Mouse (Mus musculus) neural tube, embryonic 13.5 days (tissue): ENCODE measurements at regions not wholly inside any gene's neighbourhood (a gene's known extent, or its start where the extent isn't known, plus 50 kb on each side); places are given as distances from the start of the nearest gene placed in this dataset.

Experiments
- ATAC-seq: fragments of 200-750 bp; cut with Nextera tagmentation; 2 replicates; pipeline ENCODE4 v1.8.0; 2017; ENCODE audit warnings: low read depth, mild to moderate bottlenecking, moderate TSS enrichment, moderate library complexity
- H3K27ac ChIP-seq: fragments of 300-500 bp; sonication (generic); replicated peaks from 2 replicates; pipeline ENCODE4 v1.5.1; 2015; ENCODE audit warnings: moderate library complexity, mild to moderate bottlenecking, inconsistent platforms
- H3K27me3 ChIP-seq: fragments of 300-500 bp; sonication (generic); 2 replicates; pipeline ENCODE4 v1.6.1; 2015; ENCODE audit warnings: mild to moderate bottlenecking, inconsistent platforms
- H3K36me3 ChIP-seq: fragments of 300-500 bp; sonication (generic); 2 replicates; pipeline ENCODE4 v1.6.1; 2015; ENCODE audit warnings: mild to moderate bottlenecking, inconsistent platforms
- H3K4me1 ChIP-seq: fragments of 300-500 bp; sonication (generic); replicated peaks from 2 replicates; pipeline ENCODE4 v1.6.1; 2015; ENCODE audit warnings: inconsistent platforms
- H3K4me2 ChIP-seq: fragments of 300-500 bp; sonication (generic); 2 replicates; pipeline ENCODE4 v1.6.1; 2015; ENCODE audit warnings: inconsistent platforms, mild to moderate bottlenecking, moderate library complexity
- H3K4me3 ChIP-seq: fragments of 300-500 bp; sonication (generic); 2 replicates; pipeline ENCODE4 v1.5.1; 2015; ENCODE audit warnings: mild to moderate bottlenecking, inconsistent platforms
- H3K9ac ChIP-seq: fragments of 300-500 bp; sonication (generic); 2 replicates; pipeline ENCODE4 v1.6.1; 2015; ENCODE audit warnings: moderate library complexity, mild to moderate bottlenecking, inconsistent platforms
- H3K9me3 ChIP-seq: fragments of 300-500 bp; sonication (generic); 2 replicates; pipeline ENCODE4 v1.6.1; 2016; ENCODE audit warnings: inconsistent platforms
- WGBS: fragments of 180-500 bp; shearing (Covaris S2); methylation state at CpG from one replicate; pipeline ENCODE4 v1.1.7; 2015; 5-methylcytosine and 5-hydroxymethylcytosine counted together

DNA sequence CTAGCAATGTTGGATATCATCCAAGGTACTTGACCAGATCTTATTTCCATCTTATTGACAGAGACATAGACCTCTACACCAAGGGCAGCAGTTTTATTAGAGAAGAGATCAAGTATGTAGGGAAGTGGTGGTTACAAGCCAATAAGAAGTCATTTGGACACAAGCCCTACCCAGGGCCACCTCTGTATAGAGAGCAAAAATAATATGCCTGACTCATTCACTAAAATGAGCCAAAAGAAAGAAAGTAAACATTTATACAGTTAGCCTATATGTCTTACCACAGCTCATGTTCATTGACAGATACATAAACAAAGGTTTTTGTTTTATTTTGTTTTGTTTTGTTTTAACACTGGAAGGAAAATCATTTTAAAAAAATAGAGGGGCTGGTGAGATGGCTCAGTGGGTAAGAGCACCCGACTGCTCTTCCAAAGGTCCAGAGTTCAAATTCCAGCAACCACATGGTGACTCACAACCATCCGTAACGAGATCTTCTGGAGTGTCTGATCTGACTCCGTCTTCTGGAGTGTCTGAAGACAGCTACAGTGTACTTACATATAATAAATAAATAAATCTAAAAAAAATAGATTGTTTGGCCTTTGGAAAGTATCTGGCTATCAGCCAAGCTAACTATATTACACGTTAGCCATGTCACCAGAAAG, 76.9 kb downstream of the Rlim start:
- H3K9ac ChIP-seq = no peak overlapping the region
- H3K4me2 ChIP-seq = no peak overlapping the region
- H3K36me3 ChIP-seq = no peaks in the 10 kb centered on the region
- H3K27me3 ChIP-seq = peaks cover 66% of the 10 kb centered on the region
- H3K27ac ChIP-seq = no peak overlapping the region
- 85% methylated on average over 5 of the region's 5 CpGs for WGBS
- H3K9me3 ChIP-seq = no peaks in the 10 kb centered on the region
- H3K4me1 ChIP-seq = no peaks in the 10 kb centered on the region
- H3K4me3 ChIP-seq = no peak overlapping the region
- ATAC-seq = no peak

DNA sequence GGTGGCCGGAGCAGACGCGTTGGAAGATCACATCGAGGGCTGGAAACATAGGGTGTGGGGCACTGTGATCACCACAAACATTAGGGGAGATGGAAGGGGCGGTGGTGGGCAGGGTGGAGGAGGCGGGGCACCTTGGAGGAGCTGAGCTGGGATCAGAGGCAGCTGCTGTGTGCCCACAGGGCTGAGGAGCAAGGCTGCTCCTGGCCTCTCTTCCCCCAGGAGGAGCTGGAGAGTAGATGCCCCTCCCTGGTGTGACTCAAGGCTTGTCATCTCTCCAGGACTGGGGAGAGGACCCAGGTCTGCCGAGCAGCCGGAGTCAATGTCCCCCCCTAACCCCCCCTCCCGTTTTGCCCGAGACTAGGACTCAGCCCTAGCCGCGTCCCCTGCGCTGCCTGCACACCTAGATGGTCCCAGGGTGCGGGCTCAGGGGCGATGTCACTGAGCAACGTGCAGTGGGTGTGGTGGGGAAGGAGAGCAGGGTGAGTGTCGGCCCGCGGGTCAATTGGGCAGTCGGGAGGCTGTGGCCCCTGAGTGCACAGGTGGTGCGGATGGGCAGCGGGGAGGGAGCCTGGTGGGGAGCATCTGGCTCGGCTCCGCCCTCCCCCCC, 57.6 kb upstream of the Slc16a2 start:
- ATAC-seq = no peak
- Histone ChIP-seq H3K4me3 (peak overlapping the region; percentile 4; the same call in 1 of the 2 replicates), H3K36me3 (no peaks in the 10 kb centered on the region), H3K9me3 (no peaks in the 10 kb centered on the region; the same call in 1 of the 2 replicates), H3K4me1 (no peaks in the 10 kb centered on the region), H3K9ac (0 out of 2 replicates have a peak overlapping the region, but pooled peaks have one; percentile 31), H3K27me3 (peaks cover 70% of the 10 kb centered on the region), H3K4me2 (peak overlapping the region; percentile 47), H3K27ac (no peak overlapping the region)
- 31% methylated on average over 22 of the region's 24 CpGs for WGBS
